Mouse (Mus musculus): ENCODE data around the gene Cdk2. TPM values are rescaled to one million over a fixed set of nuclear protein-coding genes. Genes with fewer than 3 reads are reported as not detected.

Cdk2 gene
- polyA plus RNA-seq, 1 experiment: 39.9 TPM

- no peaks in the 10 kb centered on the region for H3K36me3 ChIP-seq (ENCODE audit: control insufficient read depth, insufficient read depth)
- H3K4me3 ChIP-seq: peak overlapping the region; percentile 76
- H3K79me2 ChIP-seq (ENCODE audit: control insufficient read depth, insufficient read depth): peaks cover 36% of the 10 kb centered on the region
- H3K4me2 ChIP-seq (ENCODE audit: low read depth): peak overlapping the region; percentile 78
- no peak for TF ChIP-seq MYOD1 (IDR thresholded peaks at IDR 0.05; ENCODE audit: control insufficient read depth in 1 of 3, insufficient read length in 2 of 3, low read depth in 2 of 3)
- TF ChIP-seq TCF3 (IDR thresholded peaks at IDR 0.05; ENCODE audit: insufficient read length, low read depth): no peak
- H3ac ChIP-seq (ENCODE audit: control insufficient read depth, insufficient read length): peak overlapping the region; percentile 65
- no peaks in the 10 kb centered on the region for H3K27me3 ChIP-seq (ENCODE audit: control insufficient read depth, insufficient read depth, insufficient read length)
These were observed 9.3 kb downstream of the Cdk2 start for GRCm38 (mm10) chr10:128695411-128695991.

GRCm38 (mm10) chr10:128674469-128675008 is 30.3 kb downstream of the Cdk2 start:
- Histone ChIP-seq H3K4me3 (peak overlapping the region; percentile 61), H3K27me3 (ENCODE audit: control insufficient read depth, insufficient read depth, insufficient read length) (no peaks in the 10 kb centered on the region), H3ac (ENCODE audit: control insufficient read depth, insufficient read length) (peak overlapping the region; percentile 28), H3K79me2 (ENCODE audit: control insufficient read depth, insufficient read depth) (no peaks in the 10 kb centered on the region), H3K4me2 (ENCODE audit: low read depth) (peak overlapping the region; percentile 100), H3K36me3 (ENCODE audit: control insufficient read depth, insufficient read depth) (peaks cover 7% of the 10 kb centered on the region)
- TF ChIP-seq TCF12 (IDR thresholded peaks at IDR 0.05; ENCODE audit: insufficient read depth, poor library complexity, severe bottlenecking) (no peak), MYOG (IDR thresholded peaks at IDR 0.05; ENCODE audit: control insufficient read depth in 1 of 3, insufficient read depth in 1 of 3, insufficient read length in 2 of 3, low read depth in 2 of 3) (no peak), TCF3 (IDR thresholded peaks at IDR 0.05; ENCODE audit: insufficient read length, low read depth) (no peak), MAX (IDR thresholded peaks at IDR 0.05; ENCODE audit: low read depth) (no peak), POLR2AphosphoS2 (IDR thresholded peaks at IDR 0.05; ENCODE audit: insufficient read length, low read depth) (no peak), E2F4 (IDR thresholded peaks at IDR 0.05; ENCODE audit: insufficient read depth) (no peak), USF1 (IDR thresholded peaks at IDR 0.05; ENCODE audit: low read depth) (no peak), SRF (IDR thresholded peaks at IDR 0.05; ENCODE audit: control insufficient read depth, insufficient read length, low read depth) (no peak), MYOD1 (IDR thresholded peaks at IDR 0.05; ENCODE audit: control insufficient read depth in 1 of 3, insufficient read length in 2 of 3, low read depth in 2 of 3) (no peak), POLR2A (IDR thresholded peaks at IDR 0.05; ENCODE audit: insufficient read length, low read depth) (no peak), CEBPB (IDR thresholded peaks at IDR 0.05; ENCODE audit: insufficient read depth, poor library complexity, severe bottlenecking) (no peak)

GRCm38 (mm10) chr10:128673763-128674468 is 30.9 kb downstream of the Cdk2 start, which contains the start of gene Suox:
TSS of gene Suox (minus strand) at chr10:128674073.
- Histone ChIP-seq H3K79me2 (ENCODE audit: control insufficient read depth, insufficient read depth) (no peaks in the 10 kb centered on the region), H3K36me3 (ENCODE audit: control insufficient read depth, insufficient read depth) (peaks cover 4% of the 10 kb centered on the region), H3K4me2 (ENCODE audit: low read depth) (peak within 1 kb of the TSS; percentile 100), H3K27me3 (ENCODE audit: control insufficient read depth, insufficient read depth, insufficient read length) (no peaks in the 10 kb centered on the region), H3ac (ENCODE audit: control insufficient read depth, insufficient read length) (peak within 1 kb of the TSS; percentile 28), H3K4me3 (peak within 1 kb of the TSS; percentile 61)
- TF ChIP-seq E2F4 (IDR thresholded peaks at IDR 0.05; ENCODE audit: insufficient read depth): no peak
- no peak for TF ChIP-seq CEBPB (IDR thresholded peaks at IDR 0.05; ENCODE audit: insufficient read depth, poor library complexity, severe bottlenecking)
- peak; percentile 62 for TF ChIP-seq POLR2A (IDR thresholded peaks at IDR 0.05; ENCODE audit: insufficient read length, low read depth)
- TF ChIP-seq MYOG (IDR thresholded peaks at IDR 0.05; ENCODE audit: control insufficient read depth in 1 of 3, insufficient read depth in 1 of 3, insufficient read length in 2 of 3, low read depth in 2 of 3): peak in 2 of 3 experiments; percentile 32 to 56
- peak in 1 of 3 experiments; percentile 66 for TF ChIP-seq MYOD1 (IDR thresholded peaks at IDR 0.05; ENCODE audit: control insufficient read depth in 1 of 3, insufficient read length in 2 of 3, low read depth in 2 of 3)

GRCm38 (mm10) chr10:128671148-128671547 is 33.7 kb downstream of the Cdk2 start:
- no peak for TF ChIP-seq USF1 (IDR thresholded peaks at IDR 0.05; ENCODE audit: low read depth)
- TF ChIP-seq POLR2A (IDR thresholded peaks at IDR 0.05; ENCODE audit: insufficient read length, low read depth): no peak
- TF ChIP-seq MYOG (IDR thresholded peaks at IDR 0.05; ENCODE audit: control insufficient read depth in 1 of 3, insufficient read depth in 1 of 3, insufficient read length in 2 of 3, low read depth in 2 of 3): no peak
- TF ChIP-seq MYOD1 (IDR thresholded peaks at IDR 0.05; ENCODE audit: control insufficient read depth in 1 of 3, insufficient read length in 2 of 3, low read depth in 2 of 3): no peak
- no peak for TF ChIP-seq CEBPB (IDR thresholded peaks at IDR 0.05; ENCODE audit: insufficient read depth, poor library complexity, severe bottlenecking)
- no peak for TF ChIP-seq MAX (IDR thresholded peaks at IDR 0.05; ENCODE audit: low read depth)
- TF ChIP-seq SRF (IDR thresholded peaks at IDR 0.05; ENCODE audit: control insufficient read depth, insufficient read length, low read depth): no peak
- no peak for TF ChIP-seq REST (IDR thresholded peaks at IDR 0.05; ENCODE audit: insufficient read depth, insufficient read length)
- Histone ChIP-seq H3K4me3 (no peak overlapping the region), H3ac (ENCODE audit: control insufficient read depth, insufficient read length) (no peak overlapping the region), H3K4me2 (ENCODE audit: low read depth) (no peak overlapping the region), H3K36me3 (ENCODE audit: control insufficient read depth, insufficient read depth) (peaks cover 2% of the 10 kb centered on the region), H3K27me3 (ENCODE audit: control insufficient read depth, insufficient read depth, insufficient read length) (no peaks in the 10 kb centered on the region), H3K79me2 (ENCODE audit: control insufficient read depth, insufficient read depth) (no peaks in the 10 kb centered on the region)

Measured in myocyte (in vitro differentiated cells).